Comparison of ENCODE assay signal across 31 mouse cellular contexts in the genomic region with DNA sequence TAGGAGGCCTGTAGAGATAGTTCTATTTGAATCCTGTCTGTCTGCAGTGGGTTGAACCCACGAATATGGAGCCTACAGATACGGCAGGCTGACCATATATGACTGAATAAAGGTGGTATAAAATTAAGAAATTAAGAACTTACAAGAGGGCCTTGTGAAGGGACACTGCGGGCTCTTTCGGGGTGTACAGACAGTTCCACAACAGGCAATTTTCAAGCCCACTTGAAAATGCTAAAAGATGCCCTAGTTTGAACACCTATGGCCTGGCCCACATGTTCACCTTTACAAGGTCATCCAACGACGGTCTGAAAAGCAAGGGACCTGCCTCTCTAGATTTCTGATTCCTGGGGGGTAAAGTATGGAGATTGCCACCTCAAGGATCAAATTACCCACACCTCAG.
"Had no signal": no experiment of that assay in that cellular context is flagged by ENCODE, and none has a peak within 500 bp of the region (broad histone marks: within the 10 kb centered on the region; RNA-seq: fewer than 3 reads in every experiment).

No protein-coding gene starts in this region.

- H3K4me1 ChIP-seq: limb, embryonic 12.5 days; limb, embryonic 15.5 days; liver, embryonic 12.5 days; liver, embryonic 13.5 days; liver, embryonic 15.5 days; megakaryocyte, embryonic 14.5 days; midbrain, embryonic 12.5 days; midbrain, embryonic 13.5 days; neural tube, embryonic 12.5 days had no signal

- H3K4me2 ChIP-seq: limb, embryonic 12.5 days; limb, embryonic 13.5 days; limb, embryonic 15.5 days; liver, embryonic 11.5 days; liver, embryonic 12.5 days; liver, embryonic 13.5 days; liver, embryonic 15.5 days; lung, embryonic 14.5 days; lung, embryonic 15.5 days; midbrain, embryonic 12.5 days; midbrain, embryonic 13.5 days; midbrain, embryonic 15.5 days; neural tube, embryonic 12.5 days had no signal

- H3K4me3 ChIP-seq: left cerebral cortex, adult 2 months; limb, embryonic 10.5 days; limb, embryonic 12.5 days; limb, embryonic 13.5 days; limb, embryonic 15.5 days; liver, embryonic 12.5 days; liver, embryonic 13.5 days; liver, embryonic 15.5 days; lung, embryonic 15.5 days; megakaryocyte, embryonic 14.5 days; midbrain, embryonic 12.5 days; midbrain, embryonic 13.5 days; midbrain, embryonic 15.5 days; myocyte; neural tube, embryonic 12.5 days had no signal

- H3K9ac ChIP-seq: limb, embryonic 12.5 days; limb, embryonic 13.5 days; limb, embryonic 15.5 days; liver, embryonic 12.5 days; liver, embryonic 13.5 days; liver, embryonic 14.5 days; liver, embryonic 15.5 days; liver, postnatal 0 days; lung, embryonic 14.5 days; lung, embryonic 15.5 days; midbrain, embryonic 12.5 days; midbrain, embryonic 13.5 days; midbrain, embryonic 15.5 days; neural tube, embryonic 12.5 days had no signal

- DNase-seq: left cerebral cortex, postnatal 4 days; liver; liver, embryonic 13.5 days; liver, postnatal 0 days; lung, adult 18-20 months; lung, adult 2 months; lung, embryonic 14.5 days; lung, postnatal 10 days; lung, postnatal 14 days; lung, postnatal 36 days; lung, postnatal 4 days; midbrain, embryonic 14.5 days had no signal

- H3K36me3 ChIP-seq: limb, embryonic 10.5 days; limb, embryonic 12.5 days; limb, embryonic 13.5 days; limb, embryonic 15.5 days; liver, embryonic 12.5 days; liver, embryonic 13.5 days; liver, embryonic 15.5 days; lung, embryonic 15.5 days; midbrain, embryonic 12.5 days; midbrain, embryonic 13.5 days; midbrain, embryonic 15.5 days; neural tube, embryonic 12.5 days had no signal

- ATAC-seq: liver, embryonic 12.5 days; liver, postnatal 0 days; lung, postnatal 0 days; midbrain, embryonic 15.5 days; midbrain, embryonic 16.5 days had no signal

- H3K27me3 ChIP-seq: limb, embryonic 12.5 days; limb, embryonic 13.5 days; limb, embryonic 15.5 days; liver, embryonic 12.5 days; liver, embryonic 13.5 days; liver, embryonic 15.5 days; lung, embryonic 15.5 days; megakaryocyte, embryonic 14.5 days; midbrain, embryonic 12.5 days; midbrain, embryonic 13.5 days; midbrain, embryonic 15.5 days; neural tube, embryonic 12.5 days had no signal

- H3K27ac ChIP-seq: left cerebral cortex, adult 2 months; limb, embryonic 10.5 days; limb, embryonic 12.5 days; limb, embryonic 13.5 days; limb, embryonic 15.5 days; liver, embryonic 12.5 days; liver, embryonic 13.5 days; liver, embryonic 14.5 days; liver, embryonic 15.5 days; lung, embryonic 15.5 days; macrophage; midbrain, embryonic 12.5 days; midbrain, embryonic 13.5 days; midbrain, embryonic 15.5 days; neural tube, embryonic 12.5 days had no signal

- H3K9me3 ChIP-seq: limb, embryonic 10.5 days; limb, embryonic 12.5 days; limb, embryonic 13.5 days; limb, embryonic 15.5 days; liver, embryonic 12.5 days; liver, embryonic 13.5 days; liver, embryonic 15.5 days; lung, embryonic 15.5 days; midbrain, embryonic 12.5 days; midbrain, embryonic 13.5 days; midbrain, embryonic 15.5 days; neural tube, embryonic 12.5 days had no signal
